Mouse (Mus musculus) embryonic facial prominence, embryonic 13.5 days (tissue): ENCODE measurements around the gene Palld. TPM values are rescaled to one million over a fixed set of nuclear protein-coding genes. Genes with fewer than 3 reads are reported as not detected.

ENCODE experiments used
- ATAC-seq: fragments of 200-750 bp; cut with Nextera tagmentation; 2 replicates; pipeline ENCODE4 v1.8.0; 2017; ENCODE audit warnings: low read depth; ENCODE audit not compliant: insufficient number of reproducible peaks, insufficient read depth, low FRiP score, low TSS enrichment
- H3K27ac ChIP-seq: fragments of 300-500 bp; sonication (generic); 2 replicates; pipeline ENCODE4 v1.5.1; 2015; ENCODE audit warnings: moderate library complexity, mild to moderate bottlenecking, inconsistent platforms
- H3K27me3 ChIP-seq: fragments of 300-500 bp; sonication (generic); 2 replicates; pipeline ENCODE4 v1.6.1; 2015; ENCODE audit warnings: mild to moderate bottlenecking, inconsistent platforms
- H3K36me3 ChIP-seq: fragments of 300-500 bp; sonication (generic); 2 replicates; pipeline ENCODE4 v1.6.1; 2015; ENCODE audit warnings: mild to moderate bottlenecking, inconsistent platforms
- H3K4me1 ChIP-seq: fragments of 300-500 bp; sonication (generic); 2 replicates; pipeline ENCODE4 v1.6.1; 2015; ENCODE audit warnings: inconsistent platforms
- H3K4me2 ChIP-seq: fragments of 300-500 bp; sonication (generic); 2 replicates; pipeline ENCODE4 v1.6.1; 2015; ENCODE audit warnings: moderate library complexity, mild to moderate bottlenecking, inconsistent platforms
- H3K4me3 ChIP-seq: fragments of 300-500 bp; sonication (generic); 2 replicates; pipeline ENCODE4 v1.5.1; 2015; ENCODE audit warnings: mild to moderate bottlenecking, inconsistent platforms
- H3K9ac ChIP-seq: fragments of 300-500 bp; sonication (generic); 2 replicates; pipeline ENCODE4 v1.6.1; 2015; ENCODE audit warnings: mild to moderate bottlenecking, inconsistent platforms
- H3K9me3 ChIP-seq: fragments of 300-500 bp; sonication (generic); 2 replicates; pipeline ENCODE4 v1.6.1; 2016; ENCODE audit warnings: inconsistent platforms
- WGBS: fragments of 180-500 bp; shearing (Covaris S2); methylation state at CpG from one replicate; pipeline ENCODE4 v1.1.7; 2015; ENCODE audit warnings: mixed read lengths; 5-methylcytosine and 5-hydroxymethylcytosine counted together
- polyA plus RNA-seq: library from polyadenylated mRNA; unstranded; fragments of >200 nt; fragmentation: Nextera tagmentation; extraction: Ambion mirVana; gene quantifications from 2 replicates; pipeline ENCODE4 v1.2.1, GENCODE M21; 2015

The Palld gene
- polyA plus RNA-seq, 1 experiment from 2014 or later: 146 TPM

- 72% methylated on average over 8 of the region's 8 CpGs for WGBS
- no peak overlapping the region for H3K27ac ChIP-seq
- H3K27me3 ChIP-seq: no peaks in the 10 kb centered on the region
- H3K4me1 ChIP-seq: peaks cover 9% of the 10 kb centered on the region; the same call in 1 of the 2 replicates
- H3K4me3 ChIP-seq: no peak overlapping the region
- H3K9me3 ChIP-seq: no peaks in the 10 kb centered on the region
- no peak overlapping the region for H3K9ac ChIP-seq
- no peak overlapping the region for H3K4me2 ChIP-seq
- peaks cover 37% of the 10 kb centered on the region for H3K36me3 ChIP-seq
- ATAC-seq: no peak
These were observed 165.7 kb downstream of the Palld start for GRCm38 (mm10) chr8:61736739-61737243.

- Histone ChIP-seq H3K4me2 (no peak overlapping the region), H3K27ac (no peak overlapping the region), H3K4me1 (peaks cover 9% of the 10 kb centered on the region; the same call in 1 of the 2 replicates), H3K27me3 (no peaks in the 10 kb centered on the region), H3K9me3 (no peaks in the 10 kb centered on the region), H3K9ac (no peak overlapping the region), H3K4me3 (no peak overlapping the region), H3K36me3 (peaks cover 37% of the 10 kb centered on the region)
- ATAC-seq: no peak
- 50% methylated on average over 4 of the region's 4 CpGs for WGBS
These were observed 166.4 kb downstream of the Palld start for GRCm38 (mm10) chr8:61736117-61736516.

- no peak for ATAC-seq
- H3K36me3 ChIP-seq: peaks cover 33% of the 10 kb centered on the region
- WGBS: 88% methylated on average over 8 of the region's 8 CpGs
- no peak overlapping the region for H3K4me3 ChIP-seq
- H3K9me3 ChIP-seq: no peaks in the 10 kb centered on the region
- no peak overlapping the region for H3K4me2 ChIP-seq
- no peak overlapping the region for H3K27ac ChIP-seq
- H3K4me1 ChIP-seq: peaks cover 9% of the 10 kb centered on the region; the same call in 1 of the 2 replicates
- H3K9ac ChIP-seq: no peak overlapping the region
- no peaks in the 10 kb centered on the region for H3K27me3 ChIP-seq
These were observed 168.3 kb downstream of the Palld start for GRCm38 (mm10) chr8:61734164-61734563.

- ATAC-seq: no peak
- H3K27ac ChIP-seq: no peak overlapping the region
- H3K9me3 ChIP-seq: no peaks in the 10 kb centered on the region
- WGBS: 72% methylated on average over 6 of the region's 6 CpGs
- H3K4me3 ChIP-seq: no peak overlapping the region
- no peak overlapping the region for H3K9ac ChIP-seq
- H3K4me1 ChIP-seq: peaks cover 5% of the 10 kb centered on the region; the same call in 1 of the 2 replicates
- no peak overlapping the region for H3K4me2 ChIP-seq
- peaks cover 26% of the 10 kb centered on the region for H3K36me3 ChIP-seq
- H3K27me3 ChIP-seq: no peaks in the 10 kb centered on the region
These were observed 170.3 kb downstream of the Palld start for GRCm38 (mm10) chr8:61732184-61732583.

- no peak for ATAC-seq
- no peak overlapping the region for H3K27ac ChIP-seq
- H3K36me3 ChIP-seq: peaks cover 23% of the 10 kb centered on the region
- no peaks in the 10 kb centered on the region for H3K9me3 ChIP-seq
- H3K4me3 ChIP-seq: no peak overlapping the region
- WGBS: 68% methylated on average over 5 of the region's 5 CpGs
- 0 out of 2 replicates have a peak, but pooled peaks cover 3% of the 10 kb centered on the region for H3K4me1 ChIP-seq
- H3K27me3 ChIP-seq: no peaks in the 10 kb centered on the region
- no peak overlapping the region for H3K4me2 ChIP-seq
- H3K9ac ChIP-seq: no peak overlapping the region
These were observed 171.0 kb downstream of the Palld start for GRCm38 (mm10) chr8:61731306-61732088.

DNA sequence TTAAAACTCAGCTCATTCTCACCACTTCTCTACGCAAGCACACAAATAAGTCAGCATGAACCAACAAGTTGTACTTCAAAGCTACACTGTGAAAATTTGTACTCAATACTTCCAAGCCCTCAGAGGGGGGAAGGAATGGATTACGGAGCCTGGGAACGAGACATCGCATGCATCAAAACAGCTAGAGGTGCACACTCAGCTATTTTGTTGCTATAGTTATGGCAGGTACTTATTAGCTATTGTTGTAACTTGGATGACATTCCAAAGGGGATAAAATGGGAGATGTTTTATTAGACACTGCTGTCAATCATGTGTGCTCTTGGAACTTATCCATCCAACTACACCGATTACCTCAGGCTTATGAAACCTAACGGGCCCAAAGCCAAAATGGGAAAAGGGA, 171.8 kb downstream of the Palld start:
- Histone ChIP-seq H3K4me3 (no peak overlapping the region), H3K4me1 (0 out of 2 replicates have a peak, but pooled peaks cover 9% of the 10 kb centered on the region), H3K36me3 (peaks cover 15% of the 10 kb centered on the region), H3K27ac (no peak overlapping the region), H3K9ac (no peak overlapping the region), H3K4me2 (no peak overlapping the region), H3K27me3 (no peaks in the 10 kb centered on the region), H3K9me3 (no peaks in the 10 kb centered on the region)
- 64% methylated on average over 6 of the region's 6 CpGs for WGBS
- ATAC-seq: 0 out of 2 replicates have a peak, but pooled peaks have one; percentile 20

GRCm38 (mm10) chr8:61725306-61726017, 177.0 kb downstream of the Palld start:
- 73% methylated on average over 8 of the region's 8 CpGs for WGBS
- no peak for ATAC-seq
- no peaks in the 10 kb centered on the region for H3K27me3 ChIP-seq

DNA sequence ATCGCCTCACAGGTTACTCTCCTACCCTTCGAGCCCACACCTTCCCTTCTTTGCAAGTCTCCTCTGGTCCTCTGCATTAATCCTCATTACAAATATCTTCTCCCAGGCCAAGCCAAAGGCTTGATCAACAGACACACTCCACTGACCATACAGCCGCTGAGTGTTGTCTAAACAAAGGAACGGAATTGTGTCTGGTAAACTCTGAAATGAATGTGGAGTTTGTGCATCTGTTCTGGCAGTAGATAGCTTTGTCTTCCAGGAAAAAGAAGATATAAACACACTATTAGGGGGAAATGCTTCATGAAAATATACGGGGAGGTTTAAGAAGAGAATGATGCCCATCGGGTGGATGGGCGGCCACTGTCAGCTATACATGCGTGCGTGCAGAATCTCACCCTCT, 180.3 kb downstream of the Palld start:
- no peak overlapping the region for H3K4me2 ChIP-seq
- H3K27me3 ChIP-seq: no peaks in the 10 kb centered on the region
- no peak overlapping the region for H3K27ac ChIP-seq
- no peak overlapping the region for H3K9ac ChIP-seq
- H3K9me3 ChIP-seq: no peaks in the 10 kb centered on the region
- 0 out of 2 replicates have a peak, but pooled peaks cover 9% of the 10 kb centered on the region for H3K4me1 ChIP-seq
- WGBS: 92% methylated on average over 9 of the region's 9 CpGs
- ATAC-seq: no peak
- H3K4me3 ChIP-seq: no peak overlapping the region
- H3K36me3 ChIP-seq: peaks cover 33% of the 10 kb centered on the region

More at GRCm38 (mm10) chr8:61725306-61726017, 177.0 kb downstream of the Palld start:
- Histone ChIP-seq H3K9me3 (no peaks in the 10 kb centered on the region), H3K4me3 (no peak overlapping the region), H3K36me3 (peaks cover 4% of the 10 kb centered on the region), H3K27ac (no peak overlapping the region), H3K4me2 (no peak overlapping the region), H3K9ac (no peak overlapping the region), H3K4me1 (0 out of 2 replicates have a peak, but pooled peaks cover 9% of the 10 kb centered on the region)

- peaks cover 81% of the 10 kb centered on the region for H3K36me3 ChIP-seq
- 55% methylated on average over 14 of the region's 14 CpGs for WGBS
- peaks cover 4% of the 10 kb centered on the region; the same call in 1 of the 2 replicates for H3K4me1 ChIP-seq
These were observed 187.0 kb downstream of the Palld start for GRCm38 (mm10) chr8:61715351-61716125.

DNA sequence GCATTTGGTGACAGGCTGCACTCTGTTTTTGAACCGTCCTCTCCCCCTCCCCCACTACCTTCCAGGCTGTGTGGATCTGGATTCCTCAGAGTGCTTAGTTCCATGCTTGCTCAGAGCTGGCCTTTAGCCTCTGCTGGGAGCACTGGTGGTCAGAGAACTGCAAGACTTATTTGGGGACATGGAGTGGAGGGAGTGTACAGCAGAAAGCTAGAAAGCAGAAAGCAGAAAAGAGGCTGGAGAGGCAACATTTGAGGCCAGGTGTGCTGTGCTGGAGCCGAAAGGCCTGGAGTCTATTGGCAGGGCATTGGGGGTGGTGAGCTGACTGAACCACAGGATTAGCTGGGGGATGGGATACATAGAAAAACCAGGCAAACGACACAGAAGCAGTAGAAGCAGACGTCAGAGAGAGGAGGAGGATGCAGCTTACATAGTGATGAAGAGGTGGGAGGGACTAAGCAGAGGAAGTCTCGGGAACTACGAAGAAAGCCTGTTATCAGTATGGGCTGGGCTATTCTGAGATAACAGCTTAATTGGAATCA, 188.1 kb downstream of the Palld start:
- Histone ChIP-seq H3K36me3 (peaks cover 80% of the 10 kb centered on the region), H3K4me1 (peaks cover 9% of the 10 kb centered on the region; the same call in 1 of the 2 replicates), H3K27ac (no peak overlapping the region), H3K9ac (no peak overlapping the region), H3K4me2 (no peak overlapping the region), H3K27me3 (no peaks in the 10 kb centered on the region), H3K9me3 (no peaks in the 10 kb centered on the region), H3K4me3 (no peak overlapping the region)
- 35% methylated on average over 6 of the region's 6 CpGs for WGBS
- ATAC-seq: no peak

More at GRCm38 (mm10) chr8:61715351-61716125, 187.0 kb downstream of the Palld start:
- Histone ChIP-seq H3K27ac (no peak overlapping the region), H3K4me3 (no peak overlapping the region), H3K9ac (no peak overlapping the region), H3K4me2 (no peak overlapping the region), H3K9me3 (no peaks in the 10 kb centered on the region), H3K27me3 (no peaks in the 10 kb centered on the region)
- no peak for ATAC-seq
